Mouse (Mus musculus): ENCODE results near the gene Efna4.

Gene Efna4

GRCm38 (mm10) chr3:89304440-89304839, 33.4 kb downstream of the Efna4 start:
- no peak for DNase-seq

- no peak for DNase-seq
These were observed 37.3 kb downstream of the Efna4 start for GRCm38 (mm10) chr3:89300514-89300913.

- DNase-seq: no peak
These were observed 37.8 kb downstream of the Efna4 start for GRCm38 (mm10) chr3:89300071-89300470.

- peak; percentile 40 for DNase-seq
These were observed 38.3 kb downstream of the Efna4 start for GRCm38 (mm10) chr3:89299499-89299898.

GRCm38 (mm10) chr3:89298908-89299307, 38.9 kb downstream of the Efna4 start:
- DNase-seq: no peak

GRCm38 (mm10) chr3:89296761-89297396, 40.9 kb downstream of the Efna4 start:
- no peak for DNase-seq

- no peak for DNase-seq
These were observed 42.1 kb downstream of the Efna4 start for GRCm38 (mm10) chr3:89295685-89296230.

- DNase-seq: no peak
These were observed 43.6 kb downstream of the Efna4 start for GRCm38 (mm10) chr3:89294195-89294594.

GRCm38 (mm10) chr3:89293247-89293918, 44.4 kb downstream of the Efna4 start:
- no peak for DNase-seq

- no peak for DNase-seq
These were observed 45.5 kb downstream of the Efna4 start for GRCm38 (mm10) chr3:89292303-89292702.

- DNase-seq: no peak
These were observed 46.0 kb downstream of the Efna4 start for GRCm38 (mm10) chr3:89291874-89292273.

GRCm38 (mm10) chr3:89288503-89288928, 49.3 kb downstream of the Efna4 start:
- DNase-seq: no peak

- DNase-seq: no peak
These were observed 50.5 kb downstream of the Efna4 start for GRCm38 (mm10) chr3:89287286-89287685.

GRCm38 (mm10) chr3:89285526-89285925, 52.3 kb downstream of the Efna4 start:
- DNase-seq: no peak

- no peak for DNase-seq
These were observed 53.6 kb downstream of the Efna4 start for GRCm38 (mm10) chr3:89284261-89284660.
